Mouse (Mus musculus): ENCODE results near the gene Afg1l.

Gene Afg1l

GRCm38 (mm10) chr10:42270277-42271083 is 207.9 kb downstream of the Afg1l start:
- in situ Hi-C loops (cut with MboI, MseI) = loop anchor here (5.0 to 10.0 kb wide), 3 partner anchors 383 to 786 kb away; no protein-coding TSS in a partner anchor

GRCm38 (mm10) chr10:42269281-42270025 is 208.9 kb downstream of the Afg1l start:
- in situ Hi-C loops (cut with MboI, MseI) = loop anchor here (5.0 to 10.0 kb wide), 3 partner anchors 382 to 785 kb away; no protein-coding TSS in a partner anchor

DNA sequence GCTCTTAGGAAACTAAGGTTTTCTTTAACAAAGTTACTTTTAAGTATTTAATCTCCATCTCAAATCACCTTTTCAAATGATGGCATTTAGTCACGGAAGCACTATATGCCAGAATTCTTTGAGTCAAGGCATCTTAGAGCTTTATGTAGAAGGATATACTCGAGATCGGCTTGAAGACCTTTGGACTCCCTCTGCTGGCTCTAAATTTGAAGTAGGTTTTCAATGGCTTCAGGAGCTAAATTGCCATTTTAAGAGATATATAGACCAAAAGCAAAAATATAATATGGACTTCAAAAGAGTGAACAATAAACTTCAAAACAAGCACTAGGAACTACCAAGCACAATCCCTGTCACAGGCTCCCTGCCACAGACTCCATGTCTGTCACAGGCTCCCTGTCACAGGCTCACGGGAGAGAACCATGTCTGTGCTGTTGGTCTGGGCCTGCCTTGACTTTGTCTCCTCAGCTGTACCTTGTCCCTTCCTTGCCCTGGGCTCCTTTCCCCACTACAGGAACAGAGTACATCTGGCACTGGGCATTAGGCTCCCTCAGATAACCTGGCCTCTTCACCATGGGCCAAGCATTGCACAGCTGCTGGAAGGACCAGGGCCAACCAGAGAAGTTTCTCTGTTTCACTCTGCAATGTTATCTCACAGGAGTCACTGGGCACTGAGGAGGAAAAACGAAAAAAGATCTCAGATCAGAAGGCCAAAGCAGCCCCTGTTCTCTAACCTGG is 210.4 kb downstream of the Afg1l start:
- in situ Hi-C loops (cut with MboI, MseI) = no loop called here

- in situ Hi-C loops (cut with MboI, MseI) = no loop called here
Measured at GRCm38 (mm10) chr10:42265021-42265689, 213.2 kb downstream of the Afg1l start.

DNA sequence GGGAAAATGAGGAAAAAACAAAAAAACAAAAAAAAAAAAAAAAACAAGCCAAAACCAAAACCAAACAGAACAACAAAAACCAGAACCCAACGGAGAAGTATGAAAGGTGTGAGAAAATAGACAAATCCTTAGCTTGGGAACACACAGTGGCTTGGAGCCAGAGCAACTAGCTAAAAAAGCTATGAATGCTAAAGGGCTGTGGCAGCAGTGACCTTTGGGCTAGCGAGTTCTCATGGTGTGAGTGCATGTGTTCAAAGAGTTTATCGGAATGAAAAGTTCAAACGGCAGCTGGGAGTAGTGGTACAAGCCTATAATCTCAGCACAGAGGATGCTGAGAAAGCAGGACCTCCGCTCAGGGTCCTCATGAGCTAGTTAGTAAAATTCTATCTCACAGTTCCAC is 214.2 kb downstream of the Afg1l start:
- in situ Hi-C loops (cut with MboI, MseI) = loop anchor here (5.0 kb wide), 1 partner anchor 72 kb away; no protein-coding TSS in a partner anchor

- in situ Hi-C loops (cut with MboI, MseI) = loop anchor here (5.0 kb wide), 1 partner anchor 71 kb away; no protein-coding TSS in a partner anchor
Measured at GRCm38 (mm10) chr10:42263701-42264100, 214.7 kb downstream of the Afg1l start.
